Mouse (Mus musculus): ENCODE data around the gene Rhob. TPM values are rescaled to one million over a fixed set of nuclear protein-coding genes. Genes with fewer than 3 reads are reported as not detected.

The Rhob gene
- polyA plus RNA-seq, 1 experiment: 130 TPM

DNA sequence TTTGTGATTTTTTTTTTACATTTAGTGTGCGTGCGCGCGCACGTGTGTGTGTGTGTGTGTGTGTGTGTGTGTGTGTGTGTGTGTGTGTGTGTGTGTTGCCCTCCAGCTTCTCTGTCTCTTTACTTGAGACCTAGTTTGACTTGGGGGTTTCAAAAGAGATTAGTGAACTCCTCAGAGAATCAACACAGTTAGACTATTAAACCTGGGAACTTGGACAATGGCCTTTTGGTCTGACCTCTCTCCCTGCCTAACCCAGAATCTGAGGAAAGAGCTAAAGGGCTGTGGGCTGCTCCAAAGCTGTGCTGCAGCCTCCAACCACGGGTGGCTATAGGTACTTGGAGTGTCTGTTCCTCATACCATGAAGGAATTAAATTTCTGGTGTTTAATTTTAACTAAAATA is 4.3 kb upstream of the Rhob start:
- no peaks in the 10 kb centered on the region for H3K27me3 ChIP-seq (ENCODE audit: control insufficient read depth, insufficient read depth, insufficient read length)
- TF ChIP-seq CTCF (IDR thresholded peaks at IDR 0.05; ENCODE audit: control insufficient read depth, insufficient read depth, insufficient read length) (no peak), CEBPB (IDR thresholded peaks at IDR 0.05; ENCODE audit: low read depth) (no peak), USF1 (IDR thresholded peaks at IDR 0.05; ENCODE audit: low read depth) (no peak), MYOD1 (IDR thresholded peaks at IDR 0.05; ENCODE audit: control insufficient read depth, insufficient read length, low read depth) (no peak), FOSL1 (IDR thresholded peaks at IDR 0.05; ENCODE audit: insufficient read depth, low read length, poor library complexity, severe bottlenecking) (no peak), MYOG (IDR thresholded peaks at IDR 0.05; ENCODE audit: control insufficient read depth, extremely low read depth, insufficient read length) (no peak), MAX (IDR thresholded peaks at IDR 0.05) (no peak)
- H3K79me3 ChIP-seq (ENCODE audit: low read depth): peaks cover 6% of the 10 kb centered on the region
- peaks cover 6% of the 10 kb centered on the region for H3K79me2 ChIP-seq (ENCODE audit: control insufficient read depth, insufficient read depth)
- H3K4me3 ChIP-seq (ENCODE audit: insufficient read depth, poor library complexity, severe bottlenecking): no peak overlapping the region
- H3K36me3 ChIP-seq (ENCODE audit: control insufficient read depth, insufficient read depth): no peaks in the 10 kb centered on the region
- no peak overlapping the region for H3ac ChIP-seq (ENCODE audit: control insufficient read depth, insufficient read length, low read depth)

DNA sequence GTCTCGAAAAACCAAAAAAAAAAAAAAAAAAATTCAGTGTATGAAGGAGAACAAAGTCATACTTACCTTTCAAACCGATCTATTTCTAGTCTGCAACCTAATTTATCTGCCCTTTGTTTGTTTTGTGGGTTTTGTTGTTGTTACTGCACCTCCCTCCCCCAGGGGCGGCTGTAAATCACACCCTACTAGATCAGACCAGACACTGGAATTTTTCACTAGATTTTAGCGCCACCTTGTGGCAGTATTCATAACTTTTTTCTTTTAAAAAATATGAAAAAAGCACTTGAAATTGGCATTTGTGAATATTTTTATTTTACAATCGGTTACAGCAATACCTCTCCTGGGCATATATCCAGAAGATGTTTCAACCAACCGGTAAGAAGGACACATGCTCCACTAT is 2.7 kb upstream of the Rhob start:
- no peak overlapping the region for H3ac ChIP-seq (ENCODE audit: control insufficient read depth, insufficient read length, low read depth)
- H3K79me2 ChIP-seq (ENCODE audit: control insufficient read depth, insufficient read depth): peaks cover 22% of the 10 kb centered on the region
- H3K27me3 ChIP-seq (ENCODE audit: control insufficient read depth, insufficient read depth, insufficient read length): no peaks in the 10 kb centered on the region
- no peak overlapping the region for H3K4me3 ChIP-seq (ENCODE audit: insufficient read depth, poor library complexity, severe bottlenecking)
- H3K79me3 ChIP-seq (ENCODE audit: low read depth): peaks cover 22% of the 10 kb centered on the region
- peaks cover 11% of the 10 kb centered on the region for H3K36me3 ChIP-seq (ENCODE audit: control insufficient read depth, insufficient read depth)
- TF ChIP-seq FOSL1 (IDR thresholded peaks at IDR 0.05; ENCODE audit: insufficient read depth, low read length, poor library complexity, severe bottlenecking): no peak
- no peak for TF ChIP-seq USF1 (IDR thresholded peaks at IDR 0.05; ENCODE audit: low read depth)
- no peak for TF ChIP-seq CEBPB (IDR thresholded peaks at IDR 0.05; ENCODE audit: low read depth)
- TF ChIP-seq CTCF (IDR thresholded peaks at IDR 0.05; ENCODE audit: control insufficient read depth, insufficient read depth, insufficient read length): no peak
- no peak for TF ChIP-seq MYOD1 (IDR thresholded peaks at IDR 0.05; ENCODE audit: control insufficient read depth, insufficient read length, low read depth)
- TF ChIP-seq MYOG (IDR thresholded peaks at IDR 0.05; ENCODE audit: control insufficient read depth, extremely low read depth, insufficient read length): no peak
- TF ChIP-seq MAX (IDR thresholded peaks at IDR 0.05): no peak

DNA sequence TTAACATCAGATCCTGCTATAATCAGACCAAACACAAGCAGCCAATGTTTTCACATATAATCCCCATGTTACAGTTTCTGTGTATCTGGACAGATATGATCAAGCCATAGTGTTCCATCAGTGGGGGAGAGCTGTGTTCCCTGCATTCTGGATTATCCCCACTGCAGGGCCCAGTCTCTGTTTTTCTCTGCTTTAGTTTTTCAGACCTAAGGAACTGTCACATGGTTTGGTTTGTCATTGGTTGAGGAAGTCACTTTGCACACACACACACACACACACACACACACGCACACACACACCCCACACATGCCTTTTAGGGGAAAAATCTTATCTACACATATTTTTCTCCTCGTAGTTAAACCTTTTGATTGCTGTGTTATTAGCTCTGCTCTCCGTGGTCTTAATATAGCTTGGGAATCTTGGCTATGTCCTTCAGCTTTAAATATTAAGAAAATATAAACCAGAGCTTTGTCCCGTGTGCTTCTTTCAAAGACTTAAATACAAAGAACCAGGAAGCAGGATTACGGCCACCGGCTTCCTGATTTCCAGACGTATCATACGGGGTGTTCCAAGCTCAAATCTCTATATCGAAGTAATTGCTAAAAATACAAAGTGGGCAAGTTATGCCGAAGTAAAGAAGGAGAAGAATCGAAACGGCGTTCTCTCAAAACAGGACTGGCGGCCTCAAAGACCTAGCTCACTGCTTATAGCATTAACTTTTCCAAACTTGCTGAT is 1.9 kb upstream of the Rhob start:
- H3K79me2 ChIP-seq (ENCODE audit: control insufficient read depth, insufficient read depth): peaks cover 30% of the 10 kb centered on the region
- TF ChIP-seq USF1 (IDR thresholded peaks at IDR 0.05; ENCODE audit: low read depth) (no peak), FOSL1 (IDR thresholded peaks at IDR 0.05; ENCODE audit: insufficient read depth, low read length, poor library complexity, severe bottlenecking) (no peak), CTCF (IDR thresholded peaks at IDR 0.05; ENCODE audit: control insufficient read depth, insufficient read depth, insufficient read length) (no peak), CEBPB (IDR thresholded peaks at IDR 0.05; ENCODE audit: low read depth) (no peak), MYOG (IDR thresholded peaks at IDR 0.05; ENCODE audit: control insufficient read depth, extremely low read depth, insufficient read length) (no peak)
- H3K4me3 ChIP-seq (ENCODE audit: insufficient read depth, poor library complexity, severe bottlenecking): no peak overlapping the region
- H3K27me3 ChIP-seq (ENCODE audit: control insufficient read depth, insufficient read depth, insufficient read length): no peaks in the 10 kb centered on the region
- H3K36me3 ChIP-seq (ENCODE audit: control insufficient read depth, insufficient read depth): peaks cover 17% of the 10 kb centered on the region
- no peak overlapping the region for H3ac ChIP-seq (ENCODE audit: control insufficient read depth, insufficient read length, low read depth)
- H3K79me3 ChIP-seq (ENCODE audit: low read depth): peaks cover 29% of the 10 kb centered on the region

DNA sequence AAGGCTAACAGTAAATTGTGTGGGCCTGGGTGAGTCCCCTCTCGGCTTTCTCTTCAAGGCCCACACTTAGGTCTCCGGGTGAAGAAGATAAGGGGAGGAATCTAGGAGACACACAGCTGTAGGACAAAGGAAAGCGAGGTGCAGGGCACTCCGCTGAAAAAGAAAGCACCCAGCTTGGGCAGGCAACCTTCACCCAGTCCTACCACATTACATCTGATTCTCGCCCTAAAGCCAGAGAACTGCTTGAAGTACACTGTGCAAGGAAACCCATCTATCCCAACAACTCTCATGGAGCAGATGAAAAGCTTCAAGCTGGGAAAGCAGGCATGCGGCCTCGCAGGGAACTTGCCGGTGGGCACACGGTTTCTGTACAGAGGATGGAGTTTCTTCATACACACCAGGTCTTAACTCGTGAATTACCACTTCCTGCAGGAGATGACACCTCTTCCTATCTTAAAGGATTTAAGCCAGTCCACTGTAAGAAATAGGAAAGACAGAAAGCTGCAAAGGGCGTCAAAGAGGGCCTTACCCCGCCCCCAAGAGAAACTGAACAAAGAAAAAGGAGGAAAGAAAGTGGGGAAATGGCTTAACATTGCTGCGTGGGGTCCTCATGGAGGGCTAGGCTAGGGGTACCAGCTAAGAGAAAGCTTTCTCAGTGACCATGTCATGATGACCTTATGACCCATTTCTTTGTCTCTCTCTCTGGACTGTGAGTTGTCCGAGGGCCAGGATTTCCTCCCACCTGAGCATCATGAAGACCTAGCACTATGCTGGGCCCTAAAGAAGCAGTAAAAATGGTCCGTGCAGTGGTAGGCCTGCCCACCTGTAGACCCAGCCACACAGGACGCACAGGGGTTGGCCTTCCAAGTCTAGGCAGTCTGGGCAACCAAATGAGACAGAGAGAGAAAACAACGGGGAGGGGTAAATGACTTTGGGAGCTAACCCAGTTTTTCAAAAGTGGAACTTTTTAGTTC is 1.1 kb upstream of the Rhob start:
- peaks cover 17% of the 10 kb centered on the region for H3K36me3 ChIP-seq (ENCODE audit: control insufficient read depth, insufficient read depth)
- no peak for TF ChIP-seq MYOG (IDR thresholded peaks at IDR 0.05; ENCODE audit: control insufficient read depth, extremely low read depth, insufficient read length)
- TF ChIP-seq CEBPB (IDR thresholded peaks at IDR 0.05; ENCODE audit: low read depth): no peak
- no peak for TF ChIP-seq MYOD1 (IDR thresholded peaks at IDR 0.05; ENCODE audit: control insufficient read depth, insufficient read length, low read depth)
- H3K4me3 ChIP-seq (ENCODE audit: insufficient read depth, poor library complexity, severe bottlenecking): peak overlapping the region; percentile 86
- no peaks in the 10 kb centered on the region for H3K27me3 ChIP-seq (ENCODE audit: control insufficient read depth, insufficient read depth, insufficient read length)
- peaks cover 38% of the 10 kb centered on the region for H3K79me2 ChIP-seq (ENCODE audit: control insufficient read depth, insufficient read depth)
- peaks cover 29% of the 10 kb centered on the region for H3K79me3 ChIP-seq (ENCODE audit: low read depth)
- peak overlapping the region; percentile 81 for H3ac ChIP-seq (ENCODE audit: control insufficient read depth, insufficient read length, low read depth)

DNA sequence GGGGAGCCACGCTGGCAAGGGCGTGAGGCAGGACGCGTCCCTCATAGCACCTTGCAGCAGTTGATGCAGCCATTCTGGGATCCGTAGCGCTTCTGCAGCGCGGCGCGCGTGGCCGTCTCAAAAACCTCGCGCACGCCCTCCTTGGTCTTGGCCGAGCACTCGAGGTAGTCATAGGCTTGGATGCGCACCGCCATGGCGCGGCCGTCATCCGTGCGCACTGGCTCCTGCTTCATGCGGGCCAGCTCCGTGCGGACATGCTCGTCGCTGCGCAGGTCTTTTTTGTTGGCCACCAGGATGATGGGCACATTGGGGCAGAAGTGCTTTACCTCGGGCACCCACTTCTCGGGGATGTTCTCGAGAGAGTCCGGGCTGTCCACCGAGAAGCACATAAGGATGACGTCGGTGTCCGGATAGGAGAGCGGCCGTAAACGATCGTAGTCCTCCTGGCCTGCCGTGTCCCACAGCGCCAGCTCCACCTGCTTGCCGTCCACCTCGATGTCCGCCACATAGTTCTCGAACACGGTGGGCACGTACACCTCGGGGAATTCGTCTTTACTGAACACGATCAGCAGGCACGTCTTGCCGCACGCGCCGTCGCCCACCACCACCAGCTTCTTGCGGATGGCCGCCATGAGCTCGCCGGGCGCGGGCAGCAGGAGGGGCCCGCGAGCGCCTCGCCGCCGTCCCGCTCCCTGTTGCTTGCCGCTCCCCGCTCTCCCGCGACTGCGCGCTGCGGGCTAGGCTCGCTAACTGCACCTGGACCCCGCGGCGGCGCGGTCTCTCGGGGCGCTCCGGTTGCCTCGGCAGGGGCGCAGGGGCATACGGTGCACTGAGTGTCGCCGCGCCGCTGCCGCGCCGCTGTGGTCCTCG is 573 bp downstream of the Rhob start:
- Histone ChIP-seq H3K79me3 (ENCODE audit: low read depth) (peaks cover 29% of the 10 kb centered on the region), H3K79me2 (ENCODE audit: control insufficient read depth, insufficient read depth) (peaks cover 38% of the 10 kb centered on the region), H3K36me3 (ENCODE audit: control insufficient read depth, insufficient read depth) (peaks cover 17% of the 10 kb centered on the region), H3K4me3 (ENCODE audit: insufficient read depth, poor library complexity, severe bottlenecking) (peak overlapping the region; percentile 86), H3ac (ENCODE audit: control insufficient read depth, insufficient read length, low read depth) (peak overlapping the region; percentile 66), H3K27me3 (ENCODE audit: control insufficient read depth, insufficient read depth, insufficient read length) (no peaks in the 10 kb centered on the region)
- no peak for TF ChIP-seq USF1 (IDR thresholded peaks at IDR 0.05; ENCODE audit: low read depth)
- TF ChIP-seq FOSL1 (IDR thresholded peaks at IDR 0.05; ENCODE audit: insufficient read depth, low read length, poor library complexity, severe bottlenecking): no peak
- no peak for TF ChIP-seq MYOD1 (IDR thresholded peaks at IDR 0.05; ENCODE audit: control insufficient read depth, insufficient read length, low read depth)
- no peak for TF ChIP-seq CTCF (IDR thresholded peaks at IDR 0.05; ENCODE audit: control insufficient read depth, insufficient read depth, insufficient read length)
- no peak for TF ChIP-seq MYOG (IDR thresholded peaks at IDR 0.05; ENCODE audit: control insufficient read depth, extremely low read depth, insufficient read length)
- no peak for TF ChIP-seq CEBPB (IDR thresholded peaks at IDR 0.05; ENCODE audit: low read depth)
- no peak for TF ChIP-seq MAX (IDR thresholded peaks at IDR 0.05)
